Mouse (Mus musculus) neural tube, embryonic 11.5 days (tissue): Measurements from ENCODE around the gene 4930512M02Rik. TPM values are rescaled to one million over a fixed set of nuclear protein-coding genes. Genes with fewer than 3 reads are reported as not detected.

Experiments
- ATAC-seq: fragments of 200-750 bp; cut with Nextera tagmentation; 2 replicates; pipeline ENCODE4 v1.8.0; 2017; ENCODE audit warnings: moderate number of reproducible peaks, mild to moderate bottlenecking, moderate TSS enrichment, moderate library complexity; ENCODE audit not compliant: insufficient read depth, low FRiP score, low TSS enrichment
- DNase-seq: peaks from one replicate; pipeline ENCODE4 v3.0.0-alpha.2; 2015; ENCODE audit warnings: low spot score
- H3K27ac ChIP-seq: fragments of 300-500 bp; sonication (generic); 2 replicates; pipeline ENCODE4 v1.5.1; 2014; ENCODE audit warnings: low read depth, mild to moderate bottlenecking, low read length
- H3K27me3 ChIP-seq: fragments of 300-500 bp; sonication (generic); 2 replicates; pipeline ENCODE4 v1.6.1; 2014; ENCODE audit warnings: mild to moderate bottlenecking, low read length, mixed read lengths; ENCODE audit not compliant: control insufficient read depth, insufficient read depth
- H3K36me3 ChIP-seq: fragments of 300-500 bp; sonication (generic); 2 replicates; pipeline ENCODE4 v1.6.1; 2014; ENCODE audit warnings: mild to moderate bottlenecking, low read length, moderate library complexity, mixed read lengths; ENCODE audit not compliant: control insufficient read depth, insufficient read depth
- H3K4me1 ChIP-seq: fragments of 300-500 bp; sonication (generic); 2 replicates; pipeline ENCODE4 v1.6.1; 2014; ENCODE audit warnings: low read length, mixed read lengths; ENCODE audit not compliant: control insufficient read depth, insufficient read depth
- H3K4me2 ChIP-seq: fragments of 300-500 bp; sonication (generic); 2 replicates; pipeline ENCODE4 v1.6.1; 2014; ENCODE audit warnings: low read depth, mild to moderate bottlenecking, moderate library complexity
- H3K4me3 ChIP-seq: fragments of 300-500 bp; sonication (generic); 2 replicates; pipeline ENCODE4 v1.5.1; 2014; ENCODE audit warnings: low read depth, low read length
- H3K9ac ChIP-seq: fragments of 300-500 bp; sonication (generic); 2 replicates; pipeline ENCODE4 v1.6.1; 2014; ENCODE audit warnings: mild to moderate bottlenecking, low read length
- H3K9me3 ChIP-seq: fragments of 300-500 bp; sonication (generic); 2 replicates; pipeline ENCODE4 v1.6.1; 2016; ENCODE audit warnings: low read length; ENCODE audit not compliant: control insufficient read depth
- WGBS: fragments of 180-500 bp; shearing (Covaris S2); extraction: QIAGEN DNeasy Blood & Tissue Kit; methylation state at CpG from one replicate; pipeline ENCODE4 v1.1.7; 2014; 5-methylcytosine and 5-hydroxymethylcytosine counted together
- polyA plus RNA-seq: library from polyadenylated mRNA; unstranded; fragments of >200 nt; fragmentation: Nextera tagmentation; extraction: Ambion mirVana; gene quantifications from 2 replicates; pipeline ENCODE4 v1.2.1, GENCODE M21; 2014

4930512M02Rik gene
- polyA plus RNA-seq, 1 experiment from 2014 or later, result not detected

DNA sequence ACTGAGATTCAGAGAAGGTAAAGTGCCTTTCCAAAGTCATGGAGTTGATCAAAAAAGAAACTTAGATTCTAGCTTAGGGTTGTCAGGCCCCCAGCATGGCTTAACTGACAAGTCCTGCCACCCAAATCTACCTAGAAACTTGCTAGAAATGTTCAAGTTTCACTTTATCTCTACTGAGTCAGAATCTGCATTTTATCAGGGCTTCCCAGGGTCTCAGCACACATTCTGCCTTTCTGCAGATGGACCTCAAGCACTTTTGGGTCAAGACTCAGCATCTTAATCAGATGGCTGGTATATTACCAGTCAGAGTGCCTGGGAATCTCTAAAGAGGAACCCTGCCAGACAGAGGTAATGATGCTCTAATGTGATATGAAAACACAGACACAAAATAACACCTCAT is 56.9 kb downstream of the 4930512M02Rik start:
- no peak overlapping the region for H3K27ac ChIP-seq
- H3K4me3 ChIP-seq, result no peak overlapping the region
- no peaks in the 10 kb centered on the region for H3K36me3 ChIP-seq
- H3K9ac ChIP-seq, result no peak overlapping the region
- DNase-seq, result no peak
- no peaks in the 10 kb centered on the region for H3K27me3 ChIP-seq
- no peaks in the 10 kb centered on the region for H3K4me1 ChIP-seq
- no peak for ATAC-seq
- no peak overlapping the region for H3K4me2 ChIP-seq
- no peaks in the 10 kb centered on the region for H3K9me3 ChIP-seq

- 51% methylated on average over 4 of the region's 4 CpGs for WGBS
- H3K36me3 ChIP-seq, result no peaks in the 10 kb centered on the region
- no peak overlapping the region for H3K27ac ChIP-seq
- no peak overlapping the region for H3K9ac ChIP-seq
- no peaks in the 10 kb centered on the region for H3K4me1 ChIP-seq
- no peak overlapping the region for H3K4me2 ChIP-seq
- H3K9me3 ChIP-seq, result no peaks in the 10 kb centered on the region
- DNase-seq (no peak), ATAC-seq (no peak)
- H3K27me3 ChIP-seq, result no peaks in the 10 kb centered on the region
- H3K4me3 ChIP-seq, result no peak overlapping the region
Measured at GRCm38 (mm10) chr11:11569466-11570132, 58.0 kb downstream of the 4930512M02Rik start.

- Histone ChIP-seq H3K27me3 (no peaks in the 10 kb centered on the region), H3K9ac (no peak overlapping the region), H3K4me3 (no peak overlapping the region), H3K9me3 (no peaks in the 10 kb centered on the region), H3K4me2 (no peak overlapping the region), H3K36me3 (no peaks in the 10 kb centered on the region), H3K4me1 (no peaks in the 10 kb centered on the region), H3K27ac (no peak overlapping the region)
- DNase-seq, result no peak
- no peak for ATAC-seq
- WGBS, result 93% methylated on average over 2 of the region's 2 CpGs
Measured at GRCm38 (mm10) chr11:11568033-11568432, 59.6 kb downstream of the 4930512M02Rik start.

GRCm38 (mm10) chr11:11565146-11565820 is 62.4 kb downstream of the 4930512M02Rik start:
- no peaks in the 10 kb centered on the region for H3K36me3 ChIP-seq
- H3K4me2 ChIP-seq, result no peak overlapping the region
- no peaks in the 10 kb centered on the region for H3K9me3 ChIP-seq
- WGBS, result 86% methylated on average over 6 of the region's 6 CpGs
- H3K4me1 ChIP-seq, result no peaks in the 10 kb centered on the region
- no peak overlapping the region for H3K27ac ChIP-seq
- no peaks in the 10 kb centered on the region for H3K27me3 ChIP-seq
- DNase-seq (no peak), ATAC-seq (no peak)
- no peak overlapping the region for H3K4me3 ChIP-seq
- H3K9ac ChIP-seq, result no peak overlapping the region

- DNase-seq (no peak), ATAC-seq (no peak)
- no peak overlapping the region for H3K9ac ChIP-seq
- no peaks in the 10 kb centered on the region for H3K27me3 ChIP-seq
- no peak overlapping the region for H3K27ac ChIP-seq
- H3K4me2 ChIP-seq, result no peak overlapping the region
- 85% methylated on average over 7 of the region's 7 CpGs for WGBS
- no peak overlapping the region for H3K4me3 ChIP-seq
- no peaks in the 10 kb centered on the region for H3K9me3 ChIP-seq
- H3K36me3 ChIP-seq, result no peaks in the 10 kb centered on the region
- H3K4me1 ChIP-seq, result no peaks in the 10 kb centered on the region
Measured at GRCm38 (mm10) chr11:11564266-11565044, 63.2 kb downstream of the 4930512M02Rik start.

DNA sequence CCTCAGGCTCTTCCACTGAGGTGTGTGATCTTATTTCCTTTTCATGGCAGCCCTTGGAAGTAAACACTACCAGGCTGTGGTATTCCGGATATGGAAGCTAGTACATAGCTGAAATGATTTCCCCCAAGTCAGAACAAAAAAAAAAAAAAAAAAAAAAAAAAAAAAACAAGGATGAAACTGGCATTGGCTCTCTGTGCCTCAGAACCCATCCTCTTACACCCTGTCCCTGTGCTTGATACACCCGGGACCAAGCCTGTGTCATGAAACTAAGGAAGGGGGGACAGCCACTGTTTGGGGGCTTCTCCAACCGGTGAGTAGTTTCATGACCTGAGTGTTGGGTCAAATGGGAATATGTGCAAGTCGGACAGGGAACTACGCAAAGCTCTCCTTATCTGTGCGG is 66.5 kb downstream of the 4930512M02Rik start:
- Histone ChIP-seq H3K27me3 (no peaks in the 10 kb centered on the region), H3K36me3 (no peaks in the 10 kb centered on the region), H3K4me3 (no peak overlapping the region), H3K4me1 (no peaks in the 10 kb centered on the region), H3K27ac (no peak overlapping the region), H3K4me2 (no peak overlapping the region), H3K9me3 (no peaks in the 10 kb centered on the region), H3K9ac (no peak overlapping the region)
- ATAC-seq, result no peak
- 89% methylated on average over 6 of the region's 6 CpGs for WGBS
- no peak for DNase-seq

DNA sequence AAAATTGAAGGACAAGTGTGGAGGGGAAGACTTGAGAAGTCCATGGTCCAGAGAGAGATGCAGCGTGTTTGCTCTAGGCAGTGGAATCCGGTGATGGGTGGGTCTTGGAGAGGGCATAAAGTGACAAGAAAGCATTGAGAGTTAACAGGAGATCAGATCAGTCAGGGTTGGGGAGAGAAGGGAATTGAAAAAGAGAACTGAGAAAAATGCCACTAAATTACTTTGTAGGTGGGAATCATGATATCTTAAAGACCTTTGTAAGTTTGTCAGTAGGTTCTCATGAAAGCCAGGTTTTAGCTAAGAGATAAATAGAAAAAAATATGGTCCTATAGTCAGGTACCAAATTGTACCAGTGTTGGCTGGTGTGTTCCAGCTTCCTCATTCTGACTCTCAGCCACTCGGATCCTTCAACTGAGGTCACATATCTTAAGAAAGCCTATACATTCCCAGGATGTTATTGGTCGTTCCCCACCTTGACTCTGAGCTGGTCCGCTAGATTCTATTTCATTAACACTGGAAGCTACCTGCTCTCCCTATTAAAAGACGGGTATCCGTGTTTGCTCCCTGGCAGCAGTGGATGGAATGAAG is 68.4 kb downstream of the 4930512M02Rik start:
- no peak overlapping the region for H3K27ac ChIP-seq
- H3K9ac ChIP-seq, result no peak overlapping the region
- WGBS, result 91% methylated on average over 7 of the region's 7 CpGs
- no peak overlapping the region for H3K4me2 ChIP-seq
- H3K4me3 ChIP-seq, result no peak overlapping the region
- no peaks in the 10 kb centered on the region for H3K36me3 ChIP-seq
- H3K27me3 ChIP-seq, result no peaks in the 10 kb centered on the region
- DNase-seq (no peak), ATAC-seq (no peak)
- H3K9me3 ChIP-seq, result no peaks in the 10 kb centered on the region
- H3K4me1 ChIP-seq, result no peaks in the 10 kb centered on the region

- no peaks in the 10 kb centered on the region for H3K27me3 ChIP-seq
- H3K27ac ChIP-seq, result no peak overlapping the region
- no peaks in the 10 kb centered on the region for H3K4me1 ChIP-seq
- DNase-seq, result no peak
- H3K36me3 ChIP-seq, result no peaks in the 10 kb centered on the region
- H3K9ac ChIP-seq, result no peak overlapping the region
- no peak for ATAC-seq
- H3K4me3 ChIP-seq, result no peak overlapping the region
- H3K9me3 ChIP-seq, result no peaks in the 10 kb centered on the region
- 89% methylated on average over 3 of the region's 3 CpGs for WGBS
- H3K4me2 ChIP-seq, result no peak overlapping the region
Measured at GRCm38 (mm10) chr11:11558662-11559061, 69.0 kb downstream of the 4930512M02Rik start.
